ENCODE assay signal across 33 mouse cellular contexts in the genomic region with DNA sequence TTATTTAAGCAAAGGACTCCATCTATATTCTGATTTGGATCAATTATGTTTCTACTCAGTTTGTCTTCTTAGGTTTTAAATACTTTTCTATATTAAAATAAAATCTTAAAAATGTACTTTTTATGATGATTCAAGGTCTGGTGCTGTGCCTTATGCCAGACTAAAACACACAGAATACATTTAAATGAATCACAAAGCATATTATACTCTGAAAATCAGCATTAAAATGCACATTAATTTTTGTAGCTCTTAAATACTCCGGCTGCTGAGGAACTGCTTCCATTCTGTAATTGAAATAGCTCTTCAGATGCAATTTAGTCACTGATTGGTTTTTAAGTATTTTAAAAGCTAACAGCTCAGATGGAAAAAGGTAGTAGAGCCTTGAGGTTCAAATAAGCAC.
"Had no signal": no experiment of that assay in that cellular context is flagged by ENCODE, and none has a peak within 500 bp of the region (broad histone marks: within the 10 kb centered on the region; RNA-seq: fewer than 3 reads in every experiment).

No protein-coding gene starts in this region.

- H3K9ac ChIP-seq: heart, embryonic 12.5 days; heart, embryonic 13.5 days; heart, embryonic 15.5 days; hindbrain, embryonic 12.5 days; hindbrain, embryonic 13.5 days; hindbrain, embryonic 14.5 days; hindbrain, embryonic 15.5 days; intestine, embryonic 15.5 days; kidney, embryonic 15.5 days had no signal

- H3K9me3 ChIP-seq: heart, embryonic 12.5 days; heart, embryonic 13.5 days; heart, embryonic 15.5 days; hindbrain, embryonic 10.5 days; hindbrain, embryonic 12.5 days; hindbrain, embryonic 13.5 days; hindbrain, embryonic 15.5 days; intestine, embryonic 15.5 days; kidney, embryonic 15.5 days had no signal

- H3K27me3 ChIP-seq: heart, embryonic 12.5 days; heart, embryonic 13.5 days; heart, embryonic 15.5 days; hindbrain, embryonic 12.5 days; hindbrain, embryonic 13.5 days; hindbrain, embryonic 15.5 days; intestine, embryonic 15.5 days; kidney, embryonic 15.5 days had no signal

- H3K4me2 ChIP-seq: heart, embryonic 12.5 days; heart, embryonic 13.5 days; heart, embryonic 15.5 days; hindbrain, embryonic 12.5 days; hindbrain, embryonic 13.5 days; hindbrain, embryonic 14.5 days; hindbrain, embryonic 15.5 days; intestine, embryonic 15.5 days; kidney, embryonic 15.5 days had no signal

- H3K4me1 ChIP-seq: heart, embryonic 15.5 days; hindbrain, embryonic 10.5 days; intestine, embryonic 15.5 days had no signal

- H3K36me3 ChIP-seq: heart, embryonic 12.5 days; heart, embryonic 13.5 days; heart, embryonic 15.5 days; hindbrain, embryonic 10.5 days; hindbrain, embryonic 12.5 days; hindbrain, embryonic 13.5 days; hindbrain, embryonic 15.5 days; intestine, embryonic 15.5 days; kidney, embryonic 15.5 days had no signal

- ATAC-seq: hindbrain, postnatal 0 days; inflammation-experienced regulatory T-cells, adult 6 months; intestine, embryonic 15.5 days; intestine, embryonic 16.5 days; intestine, postnatal 0 days had no signal

- H3K4me3 ChIP-seq: heart, embryonic 12.5 days; heart, embryonic 13.5 days; heart, embryonic 15.5 days; hindbrain, embryonic 10.5 days; hindbrain, embryonic 12.5 days; hindbrain, embryonic 13.5 days; hindbrain, embryonic 15.5 days; intestine, embryonic 15.5 days; kidney, embryonic 15.5 days; layer of hippocampus, adult 2 months; left cerebral cortex, adult 2 months had no signal

- DNase-seq: heart, postnatal 10 days; heart, postnatal 14 days; heart, postnatal 36 days; heart, postnatal 4 days; kidney, adult 11 months; kidney, adult 18-20 months; kidney, adult 2 months; kidney, adult 8-10 months; kidney, adult 9 months; kidney, postnatal 10 days; kidney, postnatal 14 days; kidney, postnatal 25 days; kidney, postnatal 36 days; kidney, postnatal 4 days; layer of hippocampus, adult 9-11 months; layer of hippocampus, postnatal 36 days had no signal

- H3K27ac ChIP-seq: heart, embryonic 13.5 days; heart, embryonic 15.5 days; hindbrain, embryonic 10.5 days; hindbrain, embryonic 12.5 days; hindbrain, embryonic 13.5 days; hindbrain, embryonic 14.5 days; hindbrain, postnatal 0 days; intestine, embryonic 15.5 days; kidney, embryonic 15.5 days; kidney, postnatal 0 days; layer of hippocampus, adult 2 months; left cerebral cortex, adult 2 months had no signal
